Mouse (Mus musculus) liver, embryonic 18 days (tissue): ENCODE measurements around the gene Acot10. TPM values are rescaled to one million over a fixed set of nuclear protein-coding genes. Genes with fewer than 3 reads are reported as not detected.

Experiments
- polyA plus RNA-seq: library from polyadenylated mRNA; depleted of rRNA; stranded (reverse); fragments of >200 nt; gene quantifications from 2 replicates; pipeline ENCODE4 v1.2.3, GENCODE M21; 2012; rRNA removed

The Acot10 gene
- polyA plus RNA-seq, result 0.02 TPM in 1 of 2 replicates, not detected in the other

DNA sequence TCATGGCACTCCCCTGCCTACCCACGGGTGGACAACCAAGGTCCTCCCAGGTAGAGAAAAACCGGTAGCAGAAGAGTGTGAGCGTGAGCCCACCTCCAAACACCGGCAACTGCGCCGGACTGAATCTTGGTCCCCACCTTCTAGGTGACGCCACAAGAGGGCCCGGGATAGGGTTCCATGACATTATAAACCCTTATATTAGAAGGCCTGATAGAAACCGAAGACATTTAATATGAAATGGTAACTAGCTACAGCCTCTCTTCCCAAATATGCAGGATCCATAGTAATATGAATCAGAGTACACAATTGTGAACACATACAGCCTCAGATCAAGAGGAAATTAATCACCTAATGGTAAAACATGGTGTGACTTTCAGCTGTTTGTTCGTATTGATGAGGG is at the start of gene Acot10:
Gene Acot10, minus strand, starts transcription at position 101 of the 400 bp plus-strand sequence.

Other genes starting within 250 kb of the Acot10 start
- not detected in 2 replicates for gene Cdh12, start 217.5 kb downstream of the Acot10 start, polyA plus RNA-seq